Mouse (Mus musculus) spleen, adult 2 months (tissue): ENCODE results near the gene Rec8.

Experiments
- CTCF ChIP-seq: fragments of 200-500 bp; IDR thresholded peaks from 2 replicates; pipeline ENCODE4 v1.5.1; 2011; ENCODE audit warnings: mild to moderate bottlenecking, inconsistent platforms; ENCODE audit not compliant: insufficient read depth, insufficient read length, insufficient replicate concordance; ENCODE audit errors: extremely low read depth
- POLR2A ChIP-seq: fragments of 200-500 bp; IDR thresholded peaks from 2 replicates; pipeline ENCODE4 v1.6.1; 2011; ENCODE audit warnings: low read depth, low read length, inconsistent platforms

- TF ChIP-seq CTCF (no peak), POLR2A (no peak)
Measured at GRCm38 (mm10) chr14:55617822-55618221, at the start of gene Rec8.
